Mouse (Mus musculus) heart, postnatal 14 days (tissue): ENCODE measurements around the gene Grip1. TPM values are rescaled to one million over a fixed set of nuclear protein-coding genes. Genes with fewer than 3 reads are reported as not detected.
A peak's percentile ranks its signal among the peaks of the same experiment; 100 is the strongest.

Source experiments
- DNase-seq, 2 experiments: peaks; one replicate each; pipeline ENCODE4 v3.0.0; 2021 to 2022
- intact Hi-C: fragments of 180-260 bp; cut with DNase I; formaldehyde crosslinking; loops from one replicate; pipeline ENCODE4 v1.15.1; 2025
- total RNA-seq, 2 experiments: library from RNA; stranded (reverse); gene quantifications; 2 replicates each; pipeline ENCODE4 v1.2.3; 2021

Grip1 gene
- total RNA-seq, 2 experiments from 2014 or later: 0.61 to 0.86 TPM

DNA sequence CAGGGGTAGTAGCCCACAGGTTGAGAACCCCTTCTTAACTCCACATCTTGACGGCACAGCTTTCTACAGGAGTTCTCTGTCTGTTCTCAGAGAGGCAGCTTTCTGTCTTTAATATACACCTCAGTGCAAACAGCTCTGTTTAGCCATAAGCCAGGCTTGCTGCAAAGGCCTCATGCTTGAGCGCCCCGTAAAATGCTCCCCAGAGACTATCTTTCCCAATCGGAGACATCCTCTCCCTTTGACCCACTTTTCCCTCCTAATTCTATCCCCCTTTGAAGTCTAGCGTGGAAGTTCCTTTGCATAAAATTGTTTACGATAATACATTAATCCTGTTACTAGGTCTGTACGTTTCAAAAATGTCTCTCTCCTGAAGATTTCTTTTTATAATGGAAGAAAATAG, 102.7 kb downstream of the Grip1 start:
- intact Hi-C loops: no loop called here
- DNase-seq: no peak

GRCm38 (mm10) chr10:119558432-119558831, 104.8 kb downstream of the Grip1 start:
- no peak for DNase-seq
- intact Hi-C loops: no loop called here

GRCm38 (mm10) chr10:119564862-119565261, 111.2 kb downstream of the Grip1 start:
- intact Hi-C loops: no loop called here
- no peak for DNase-seq

DNA sequence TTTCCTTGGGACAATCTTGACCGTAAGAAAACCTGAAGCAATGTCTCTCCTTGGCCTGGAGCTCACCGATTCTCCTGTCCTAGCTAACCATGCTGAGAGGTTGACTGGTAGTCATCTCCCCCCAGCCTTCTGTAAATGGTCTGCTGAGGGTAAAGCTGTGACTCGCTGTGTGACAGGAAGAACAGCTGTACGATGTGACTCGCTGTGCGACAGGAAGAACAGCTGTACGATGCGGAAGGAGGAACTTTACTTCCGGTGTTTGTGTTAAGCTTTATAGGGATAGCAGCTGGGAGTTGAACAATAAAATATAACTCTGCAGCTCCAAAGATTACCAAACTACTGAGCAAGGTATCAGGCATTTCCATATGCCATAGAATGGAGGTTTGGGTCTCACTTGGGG, 119.5 kb downstream of the Grip1 start:
- DNase-seq: no peak
- intact Hi-C loops: no loop called here

- intact Hi-C loops: no loop called here
Observed at GRCm38 (mm10) chr10:119575780-119576179, 122.2 kb downstream of the Grip1 start.

DNA sequence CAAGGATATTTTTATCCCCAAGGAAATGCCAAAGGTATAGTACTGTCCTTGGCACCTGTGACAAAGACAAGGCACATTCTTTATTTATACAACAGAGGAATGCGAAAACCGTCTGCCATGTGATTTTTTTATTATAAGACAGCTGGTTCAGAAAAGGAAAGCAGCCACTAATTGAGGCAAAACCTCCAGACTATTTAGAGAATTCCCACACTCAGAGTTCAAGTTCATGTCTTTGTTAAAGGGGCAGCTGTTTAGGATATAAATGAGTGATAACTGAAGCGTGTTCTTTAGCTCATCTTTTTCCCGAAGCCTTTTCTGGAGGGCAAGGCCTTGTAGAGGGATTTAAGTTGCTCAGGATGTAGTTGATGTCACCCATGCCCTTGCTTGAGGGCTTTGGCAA, 126.4 kb downstream of the Grip1 start:
- intact Hi-C loops: no loop called here

More at GRCm38 (mm10) chr10:119575780-119576179, 122.2 kb downstream of the Grip1 start:
- no peak for DNase-seq

GRCm38 (mm10) chr10:119584666-119585065, 131.0 kb downstream of the Grip1 start:
- DNase-seq: no peak
- intact Hi-C loops: no loop called here

More for the DNA sequence above, 126.4 kb downstream of the Grip1 start:
- no peak for DNase-seq

- intact Hi-C loops: no loop called here
- no peak for DNase-seq
Observed at GRCm38 (mm10) chr10:119586976-119587375, 133.3 kb downstream of the Grip1 start.

DNA sequence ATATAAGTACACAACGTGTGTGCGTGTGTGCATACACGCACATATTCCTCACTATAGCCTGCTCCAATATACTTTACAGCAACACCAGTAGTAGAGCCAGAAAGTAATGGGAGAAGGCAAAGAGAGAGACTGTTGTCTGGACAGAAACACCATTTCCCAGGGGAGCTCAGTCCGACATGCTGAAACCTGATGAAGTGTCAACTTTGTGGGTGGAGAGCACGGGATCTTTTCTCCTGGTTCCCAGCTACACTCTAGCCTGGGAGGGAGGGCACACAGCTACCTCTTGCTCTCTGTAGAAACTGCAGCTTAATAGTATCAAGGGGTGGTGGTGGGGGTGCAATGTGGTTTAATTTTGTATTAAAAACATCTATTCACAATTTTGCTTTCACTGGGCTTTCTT, 143.2 kb downstream of the Grip1 start:
- intact Hi-C loops: no loop called here
- no peak for DNase-seq

- no peak for DNase-seq
- intact Hi-C loops: no loop called here
Observed at GRCm38 (mm10) chr10:119607501-119607900, 153.9 kb downstream of the Grip1 start.

DNA sequence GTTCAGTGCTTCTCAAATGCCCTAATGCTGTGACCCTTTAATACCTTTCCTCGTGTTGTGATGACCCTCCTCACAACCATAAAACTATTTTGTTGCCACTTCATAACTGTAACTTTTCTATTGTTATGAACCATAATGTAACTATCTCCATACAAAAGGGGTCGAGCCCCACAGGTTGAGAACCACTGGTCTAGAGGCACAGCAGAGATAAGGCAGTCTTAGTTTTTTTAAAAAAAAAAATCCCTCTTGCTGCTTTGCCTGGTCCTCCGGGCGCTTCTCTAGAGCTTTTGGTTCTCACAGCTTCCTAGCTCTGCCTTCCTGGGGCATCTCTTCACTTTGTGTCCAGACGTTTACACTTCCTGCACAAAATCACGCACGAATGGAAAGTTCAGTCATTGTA, 155.4 kb downstream of the Grip1 start:
- intact Hi-C loops: no loop called here
- DNase-seq: no peak

GRCm38 (mm10) chr10:119610279-119610895, 156.8 kb downstream of the Grip1 start:
- peak; percentile 18 to 60 for DNase-seq

GRCm38 (mm10) chr10:119612034-119612433, 158.4 kb downstream of the Grip1 start:
- intact Hi-C loops: no loop called here
- no peak for DNase-seq

More at GRCm38 (mm10) chr10:119610279-119610895, 156.8 kb downstream of the Grip1 start:
- intact Hi-C loops: no loop called here

DNA sequence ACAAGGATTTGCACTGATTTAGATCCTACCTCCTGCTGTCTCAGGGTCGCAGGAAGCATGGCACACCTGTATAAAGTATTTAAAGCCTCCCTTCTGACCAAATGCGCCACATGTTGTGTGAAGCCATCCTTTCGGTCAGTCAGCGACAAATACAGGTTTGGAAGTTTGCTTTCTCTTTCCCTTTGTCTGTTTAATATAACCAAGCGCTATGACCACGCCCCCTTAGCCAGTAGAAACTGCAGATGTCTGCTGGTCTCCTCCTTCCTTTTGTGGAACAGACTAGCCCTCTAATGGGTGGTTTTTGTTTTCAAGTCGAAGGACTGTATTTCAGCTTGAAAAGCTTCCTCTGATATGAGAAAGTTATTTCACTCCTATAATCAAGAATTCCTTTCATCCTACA, 161.1 kb downstream of the Grip1 start:
- DNase-seq: peak in 1 of 2 experiments; percentile 25
- intact Hi-C loops: no loop called here

DNA sequence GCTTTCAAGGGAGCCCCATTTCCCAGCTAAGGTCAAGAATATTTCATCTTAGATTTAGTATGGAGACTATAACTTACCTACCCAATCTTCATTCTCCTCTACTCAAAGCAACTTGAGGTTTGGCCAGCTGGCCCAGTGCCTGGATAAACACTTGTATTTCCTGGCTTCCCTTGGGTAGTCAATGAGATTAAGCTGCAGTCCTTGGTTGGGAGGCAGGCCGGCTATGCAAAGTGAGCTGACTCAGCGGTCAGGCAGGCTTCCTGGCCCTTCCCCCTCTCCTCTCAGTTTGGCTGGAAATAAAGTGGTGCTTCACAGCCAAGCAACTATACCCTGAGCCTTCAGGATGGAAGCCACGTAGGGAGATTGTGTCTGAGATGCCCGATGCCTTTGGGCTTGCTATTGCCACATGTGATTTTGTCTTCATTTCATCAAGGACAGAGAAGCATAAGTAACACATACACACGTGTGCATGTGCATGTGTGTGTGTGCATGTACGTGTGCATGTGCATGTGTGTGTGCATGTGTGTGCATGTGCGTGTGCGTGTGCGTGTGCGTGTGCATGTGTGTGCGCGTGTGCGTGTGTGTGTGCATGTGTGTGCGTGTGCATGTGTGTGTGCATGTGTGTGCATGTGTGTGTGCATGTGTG, 161.7 kb downstream of the Grip1 start:
- DNase-seq: peak; percentile 81 to 87
- intact Hi-C loops: no loop called here

- no peak for DNase-seq
- intact Hi-C loops: no loop called here
Observed at GRCm38 (mm10) chr10:119616078-119616477, 162.4 kb downstream of the Grip1 start.

DNA sequence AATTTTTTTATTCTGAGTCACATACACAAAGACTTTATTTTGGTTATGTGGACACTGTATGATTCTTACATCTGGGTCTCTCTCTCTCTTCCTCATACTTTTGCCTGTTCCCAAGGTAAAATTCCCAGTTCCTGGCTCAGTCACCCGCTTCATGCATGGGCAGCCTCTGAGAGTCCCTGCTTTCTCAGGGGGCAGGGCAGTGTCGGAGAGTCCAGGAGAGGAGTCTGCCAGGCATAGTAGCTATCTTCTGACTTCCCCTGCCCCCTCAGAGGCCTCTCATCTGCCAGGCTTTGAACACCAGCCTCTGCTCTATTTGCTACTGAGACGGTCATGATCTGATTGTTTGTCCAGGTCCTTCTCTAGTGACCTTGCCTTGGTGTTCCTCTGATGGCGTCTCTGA, 175.0 kb downstream of the Grip1 start:
- no peak for DNase-seq
- intact Hi-C loops: no loop called here

DNA sequence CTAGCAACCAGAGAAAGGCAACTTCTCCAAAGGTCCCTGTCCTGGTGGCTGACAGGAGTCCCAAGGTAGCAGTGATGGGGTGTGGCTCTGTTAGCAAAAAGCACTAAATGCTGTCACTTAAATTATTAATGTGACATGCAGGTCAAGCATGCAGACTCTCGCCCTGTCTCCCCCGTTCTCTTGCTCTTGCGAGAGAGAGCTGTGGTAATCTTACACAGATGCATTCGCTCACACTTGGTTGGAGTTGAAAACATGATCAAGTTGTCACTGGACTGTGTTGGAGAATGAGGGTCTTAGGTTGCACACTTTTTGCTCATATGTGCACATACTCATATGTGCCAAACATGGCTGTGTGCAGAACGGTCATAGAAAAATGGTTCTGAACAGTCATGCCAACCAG, 176.8 kb downstream of the Grip1 start:
- DNase-seq: no peak
- intact Hi-C loops: no loop called here

- intact Hi-C loops: no loop called here
- no peak for DNase-seq
Observed at GRCm38 (mm10) chr10:119631966-119632365, 178.3 kb downstream of the Grip1 start.

- no peak for DNase-seq
- intact Hi-C loops: no loop called here
Observed at GRCm38 (mm10) chr10:119634544-119634943, 180.9 kb downstream of the Grip1 start.

- intact Hi-C loops: no loop called here
- DNase-seq: no peak
Observed at GRCm38 (mm10) chr10:119640534-119640933, 186.9 kb downstream of the Grip1 start.

DNA sequence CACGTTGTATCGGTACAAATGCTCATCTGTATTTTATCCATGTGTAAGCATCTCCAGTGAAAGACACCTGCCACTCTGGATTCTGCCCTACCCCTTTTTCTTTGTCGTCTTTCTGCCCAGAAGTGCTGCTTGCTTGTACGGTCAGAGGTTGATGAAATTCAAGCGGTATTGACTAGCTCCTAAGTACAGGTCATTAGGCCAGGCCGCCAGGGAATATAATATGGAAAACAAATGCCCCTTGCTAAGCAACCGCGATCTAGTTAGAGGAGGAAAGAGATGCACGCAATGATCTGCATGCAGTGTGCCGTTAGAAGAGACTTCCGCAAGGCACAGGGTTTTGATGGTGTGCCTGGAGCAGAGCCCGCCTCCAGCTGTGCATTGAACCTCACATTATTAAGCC, 187.4 kb downstream of the Grip1 start:
- intact Hi-C loops: no loop called here
- no peak for DNase-seq
